Mouse (Mus musculus) stomach, postnatal 0 days (tissue): ENCODE results near the gene Morn4.

ENCODE experiments used
- CTCF ChIP-seq: IDR thresholded peaks from 2 replicates; pipeline ENCODE4 v1.5.1; 2016; ENCODE audit warnings: antibody characterized with exemption, low read depth, mild to moderate bottlenecking, moderate library complexity
- EP300 ChIP-seq: optimal IDR thresholded peaks from 2 replicates; pipeline ENCODE3; 2016; ENCODE audit warnings: antibody characterized with exemption

DNA sequence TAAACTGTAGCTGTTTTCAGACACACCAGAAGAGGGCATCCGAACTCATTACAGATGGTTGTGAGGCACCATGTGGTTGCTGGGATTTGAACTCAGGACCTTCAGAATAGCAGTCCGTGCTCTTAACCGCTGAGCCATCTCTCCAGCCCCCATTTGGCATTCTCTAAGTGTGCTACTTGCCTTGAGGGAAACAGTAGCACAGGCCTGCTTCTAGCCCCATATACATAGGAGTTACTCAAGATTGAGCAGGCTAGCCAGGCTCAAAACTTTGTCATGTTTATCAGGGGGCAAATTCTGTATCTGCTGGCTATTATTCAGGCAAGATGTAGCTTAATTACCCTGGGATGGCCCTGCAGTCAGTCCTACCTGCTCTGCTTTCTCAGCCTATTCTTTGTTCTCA is 34.8 kb downstream of the Morn4 start:
- TF ChIP-seq CTCF: no peak
- TF ChIP-seq EP300: no peak
